Mouse (Mus musculus) MEL (cell line): ENCODE data around the gene Cort. TPM values are rescaled to one million over a fixed set of nuclear protein-coding genes. Genes with fewer than 3 reads are reported as not detected.

Source experiments
- DNase-seq: peaks from one replicate; pipeline ENCODE4 v3.0.0; 2011; ENCODE audit warnings: low read depth, low spot score
- H3K27ac ChIP-seq: 2 replicates; pipeline ENCODE4 v1.5.1; 2012; ENCODE audit warnings: low read depth, mild to moderate bottlenecking, control low read depth, low read length, moderate library complexity; ENCODE audit not compliant: control insufficient read depth
- H3K27me3 ChIP-seq, 2 experiments: fragments of 150-350 bp in 1 of 2; sonication (generic) in 1 of 2; 2 replicates each; pipeline ENCODE4 v1.6.1; 2012; ENCODE audit warnings: low read length in 2 of 2, mild to moderate bottlenecking in 2 of 2, improper control_type of control experiment in 1 of 2, moderate library complexity in 1 of 2; ENCODE audit not compliant: insufficient read depth in 2 of 2, control insufficient read depth in 1 of 2
- H3K36me3 ChIP-seq, 2 experiments: 2 replicates each; pipeline ENCODE4 v1.6.1; 2012 to 2014; ENCODE audit warnings: low read length in 2 of 2, improper control_type of control experiment in 1 of 2, inconsistent platforms in 1 of 2, mild to moderate bottlenecking in 1 of 2; ENCODE audit not compliant: insufficient read depth in 2 of 2, control insufficient read depth in 1 of 2
- H3K4me1 ChIP-seq, 2 experiments: fragments of 150-350 bp in 1 of 2; sonication (generic) in 1 of 2; 2 replicates each; pipeline ENCODE4 v1.6.1; 2012; ENCODE audit warnings: low read length in 2 of 2, improper control_type of control experiment in 1 of 2, mild to moderate bottlenecking in 1 of 2; ENCODE audit not compliant: insufficient read depth in 2 of 2, control insufficient read depth in 1 of 2
- H3K4me3 ChIP-seq, 2 experiments: fragments of 150-350 bp in 1 of 2; sonication (generic) in 1 of 2; 2 replicates each; pipeline ENCODE4 v1.5.1; 2012; ENCODE audit warnings: low read depth in 2 of 2, low read length in 2 of 2, mild to moderate bottlenecking in 2 of 2, moderate library complexity in 2 of 2, control low read depth in 1 of 2, improper control_type of control experiment in 1 of 2; ENCODE audit not compliant: control insufficient read depth in 1 of 2, insufficient read depth in 1 of 2
- H3K79me2 ChIP-seq: 2 replicates; pipeline ENCODE4 v1.6.1; 2012; ENCODE audit warnings: mild to moderate bottlenecking, low read length, moderate library complexity; ENCODE audit not compliant: control insufficient read depth, poor library complexity, insufficient read depth
- H3K9ac ChIP-seq: 2 replicates; pipeline ENCODE4 v1.6.1; 2012; ENCODE audit warnings: low read depth, mild to moderate bottlenecking, control low read depth, low read length, moderate library complexity; ENCODE audit not compliant: control insufficient read depth, poor library complexity, severe bottlenecking
- H3K9me3 ChIP-seq: fragments of 150-350 bp; sonication (generic); replicated peaks from 2 replicates; pipeline ENCODE4 v1.6.1; 2012; ENCODE audit warnings: mild to moderate bottlenecking, low read length, improper control_type of control experiment, moderate library complexity; ENCODE audit not compliant: insufficient read depth
- CHD1 ChIP-seq: IDR thresholded peaks from 2 replicates; pipeline ENCODE4 v1.6.1; 2012; ENCODE audit warnings: low read depth, mild to moderate bottlenecking, inconsistent platforms, low read length, improper control_type of control experiment
- CHD2 ChIP-seq: IDR thresholded peaks from 2 replicates; pipeline ENCODE4 v1.6.1; 2011; ENCODE audit warnings: low read length, improper control_type of control experiment
- CTCF ChIP-seq, 3 experiments: IDR thresholded peaks in 2 of 3; conservative IDR thresholded peaks in 1 of 3; 2 replicates each; pipeline ENCODE4 v1.5.1; 2011 to 2012; ENCODE audit warnings: low read length in 3 of 3, low read depth in 2 of 3, mild to moderate bottlenecking in 2 of 3, improper control_type of control experiment in 1 of 3, inconsistent platforms in 1 of 3, mixed read lengths in 1 of 3, moderate library complexity in 1 of 3; ENCODE audit not compliant: control insufficient read depth in 1 of 3, insufficient read depth in 1 of 3, poor library complexity in 1 of 3, severe bottlenecking in 1 of 3
- E2F4 ChIP-seq: IDR thresholded peaks from 2 replicates; pipeline ENCODE4 v1.6.1; 2011; ENCODE audit warnings: low read depth, low read length, improper control_type of control experiment, borderline replicate concordance
- EP300 ChIP-seq, 2 experiments: IDR thresholded peaks; 2 replicates each; pipeline ENCODE4 v1.6.1; 2011; ENCODE audit warnings: improper control_type of control experiment in 2 of 2, low read length in 2 of 2, low read depth in 1 of 2, mild to moderate bottlenecking in 1 of 2
- ETS1 ChIP-seq: IDR thresholded peaks from 2 replicates; pipeline ENCODE4 v1.6.1; 2012; ENCODE audit warnings: low read depth, mild to moderate bottlenecking, inconsistent platforms, low read length, improper control_type of control experiment, moderate library complexity
- JUND ChIP-seq: IDR thresholded peaks from 2 replicates; pipeline ENCODE4 v1.6.1; 2011; ENCODE audit warnings: low read depth, mild to moderate bottlenecking, improper control_type of control experiment, low read length
- MAFK ChIP-seq: IDR thresholded peaks from 2 replicates; pipeline ENCODE4 v1.6.1; 2011; ENCODE audit warnings: low read depth, mild to moderate bottlenecking, low read length, improper control_type of control experiment, borderline replicate concordance
- MAX ChIP-seq: IDR thresholded peaks from 2 replicates; pipeline ENCODE4 v1.6.1; 2011; ENCODE audit warnings: low read length, improper control_type of control experiment
- MEF2A ChIP-seq: IDR thresholded peaks from 2 replicates; pipeline ENCODE4 v1.6.1; 2014; ENCODE audit warnings: low read depth, mild to moderate bottlenecking, inconsistent platforms, low read length, improper control_type of control experiment; ENCODE audit not compliant: poor library complexity, insufficient replicate concordance, severe bottlenecking; ENCODE audit errors: extremely low read depth
- MYB ChIP-seq: IDR thresholded peaks from 2 replicates; pipeline ENCODE4 v1.6.1; 2011; ENCODE audit warnings: mild to moderate bottlenecking, low read depth, low read length, improper control_type of control experiment
- NELFE ChIP-seq: IDR thresholded peaks from 2 replicates; pipeline ENCODE4 v1.6.1; 2011; ENCODE audit warnings: low read depth, low read length, improper control_type of control experiment
- POLR2AphosphoS2 ChIP-seq: IDR thresholded peaks from 2 replicates; pipeline ENCODE4 v1.6.1; 2011; ENCODE audit warnings: low read length, improper control_type of control experiment
- RAD21 ChIP-seq: IDR thresholded peaks from 2 replicates; pipeline ENCODE4 v1.6.1; 2011; ENCODE audit warnings: mild to moderate bottlenecking, low read depth, low read length, improper control_type of control experiment
- SIN3A ChIP-seq: IDR thresholded peaks from 2 replicates; pipeline ENCODE4 v1.6.1; 2012; ENCODE audit warnings: low read length, improper control_type of control experiment, inconsistent platforms
- SMC3 ChIP-seq: IDR thresholded peaks from 2 replicates; pipeline ENCODE4 v1.6.1; 2011; ENCODE audit warnings: low read depth, low read length, improper control_type of control experiment
- TAL1 ChIP-seq: IDR thresholded peaks from 2 replicates; pipeline ENCODE4 v1.6.1; 2012; ENCODE audit warnings: mild to moderate bottlenecking, inconsistent platforms, low read length, moderate library complexity, mixed read lengths
- UBTF ChIP-seq: IDR thresholded peaks from 2 replicates; pipeline ENCODE4 v1.6.1; 2012; ENCODE audit warnings: low read depth, mild to moderate bottlenecking, inconsistent platforms, low read length, improper control_type of control experiment, moderate library complexity, borderline replicate concordance; ENCODE audit not compliant: insufficient read depth
- USF2 ChIP-seq, 2 experiments: IDR thresholded peaks; 2 replicates each; pipeline ENCODE4 v1.6.1; 2011 to 2012; ENCODE audit warnings: improper control_type of control experiment in 2 of 2, low read length in 2 of 2, borderline replicate concordance in 1 of 2, inconsistent platforms in 1 of 2, low read depth in 1 of 2, mild to moderate bottlenecking in 1 of 2; ENCODE audit not compliant: insufficient read depth in 1 of 2
- ZKSCAN1 ChIP-seq: IDR thresholded peaks from 2 replicates; pipeline ENCODE4 v1.6.1; 2012; ENCODE audit warnings: low read depth, mild to moderate bottlenecking, inconsistent platforms, low read length, improper control_type of control experiment, moderate library complexity
- ZMIZ1 ChIP-seq: IDR thresholded peaks from 2 replicates; pipeline ENCODE4 v1.6.1; 2012; ENCODE audit warnings: low read depth, mild to moderate bottlenecking, inconsistent platforms, low read length, improper control_type of control experiment, moderate library complexity
- polyA plus RNA-seq, 2 experiments: library from polyadenylated mRNA; stranded (reverse) in 1 of 2; unstranded in 1 of 2; fragments of >175 nt in 1 of 2; fragments of >200 nt in 1 of 2; gene quantifications; 2 replicates each; pipeline versions ENCODE4 v1.2.1 to v1.2.4; 2012; ENCODE audit warnings: low replicate concordance in 2 of 2, low read depth in 1 of 2; ENCODE audit not compliant: insufficient read length in 2 of 2, insufficient read depth in 1 of 2, missing spikeins in 1 of 2
- total RNA-seq: library from RNA; depleted of rRNA; stranded (reverse); fragments of 300-350 nt; gene quantifications from 2 replicates; pipeline ENCODE4 v1.2.3, GENCODE M21; 2012

The Cort gene
- total and polyA plus RNA-seq, 3 experiments, result 0.39 to 2.0 TPM; not detected in 1

DNA sequence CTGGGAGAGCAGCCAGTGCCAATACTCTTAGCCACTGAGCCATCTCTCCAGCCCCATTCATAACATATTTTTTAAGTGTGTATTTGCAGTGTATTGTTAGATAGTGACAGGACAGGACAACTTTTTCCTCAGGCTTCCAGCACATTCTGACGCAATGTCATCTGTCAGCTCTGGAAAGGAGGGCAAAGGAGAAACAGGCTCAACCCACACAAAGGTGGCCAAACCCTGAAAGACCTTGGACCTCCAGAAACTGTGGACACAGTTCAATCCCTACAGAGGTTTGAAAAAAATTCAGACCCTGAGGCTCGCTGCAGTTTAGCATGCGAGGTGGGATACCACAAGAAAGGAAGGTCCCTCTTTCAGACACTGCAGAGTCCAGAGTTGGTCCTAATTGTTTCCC, 28.6 kb downstream of the Cort start:
- Histone ChIP-seq H3K9ac (peak overlapping the region; percentile 89), H3K4me3 (peak overlapping the region; percentile 86 to 90; a peak in 3 of 4 replicates), H3K9me3 (no peaks in the 10 kb centered on the region), H3K79me2 (peaks cover 24% of the 10 kb centered on the region), H3K27ac (no peak overlapping the region), H3K36me3 (peaks cover 0 to 16% of the 10 kb centered on the region in 2 experiments; a peak in 3 of 4 replicates), H3K4me1 (peaks cover 3 to 18% of the 10 kb centered on the region in 2 experiments), H3K27me3 (no peaks in the 10 kb centered on the region)
- DNase-seq, result no peak
- TF ChIP-seq MAFK, result no peak
- no peak for TF ChIP-seq ZMIZ1
- no peak for TF ChIP-seq ZKSCAN1

- DNase-seq, result no peak
- Histone ChIP-seq H3K4me3 (no peak overlapping the region), H3K27me3 (no peaks in the 10 kb centered on the region), H3K9ac (no peak overlapping the region), H3K27ac (no peak overlapping the region), H3K9me3 (no peaks in the 10 kb centered on the region), H3K79me2 (peaks cover 6% of the 10 kb centered on the region; the same call in 1 of the 2 replicates), H3K4me1 (0 out of 4 replicates have a peak, but pooled peaks cover 0 to 3% of the 10 kb centered on the region in 2 experiments), H3K36me3 (no peaks in the 10 kb centered on the region; a peak in 1 of 4 replicates)
- TF ChIP-seq MAFK (no peak), MAX (no peak), ETS1 (no peak), CTCF (IDR thresholded peaks at IDR 0.05 in 2 of 3, conservative IDR thresholded peaks at IDR 0.05 in 1 of 3; ENCODE audit: control insufficient read depth in 1 of 3, insufficient read depth in 1 of 3, low read depth in 2 of 3, low read length in 3 of 3, poor library complexity in 1 of 3, severe bottlenecking in 1 of 3) (no peak), POLR2AphosphoS2 (no peak), ZKSCAN1 (no peak)
Measured at GRCm38 (mm10) chr4:149091364-149091763, 35.2 kb downstream of the Cort start.

DNA sequence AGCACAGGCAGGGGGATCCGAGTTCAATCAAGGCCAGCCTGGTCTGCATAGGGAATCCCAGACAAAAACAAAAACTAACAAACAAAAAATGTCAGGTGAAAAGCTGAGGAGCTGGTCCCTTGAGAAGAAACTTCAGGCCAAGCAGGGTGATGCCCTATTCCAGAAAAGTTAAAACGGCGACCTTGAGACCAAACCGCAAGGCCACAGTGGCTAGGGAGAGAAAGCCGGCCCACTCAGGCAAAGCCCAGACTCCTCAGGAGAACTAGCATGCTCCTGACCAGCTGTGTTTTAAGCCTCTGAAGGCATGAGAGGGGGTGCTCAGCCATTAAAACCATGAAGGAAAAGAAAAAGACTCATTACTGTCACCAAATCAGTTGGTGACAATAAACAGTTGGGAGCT, 41.2 kb downstream of the Cort start:
- no peak for TF ChIP-seq POLR2AphosphoS2
- Histone ChIP-seq H3K27ac (no peak overlapping the region), H3K36me3 (no peaks in the 10 kb centered on the region), H3K4me3 (no peak overlapping the region), H3K4me1 (no peaks in the 10 kb centered on the region), H3K9me3 (no peaks in the 10 kb centered on the region), H3K27me3 (no peaks in the 10 kb centered on the region), H3K79me2 (0 out of 2 replicates have a peak, but pooled peaks cover 4% of the 10 kb centered on the region), H3K9ac (no peak overlapping the region)
- DNase-seq, result no peak

DNA sequence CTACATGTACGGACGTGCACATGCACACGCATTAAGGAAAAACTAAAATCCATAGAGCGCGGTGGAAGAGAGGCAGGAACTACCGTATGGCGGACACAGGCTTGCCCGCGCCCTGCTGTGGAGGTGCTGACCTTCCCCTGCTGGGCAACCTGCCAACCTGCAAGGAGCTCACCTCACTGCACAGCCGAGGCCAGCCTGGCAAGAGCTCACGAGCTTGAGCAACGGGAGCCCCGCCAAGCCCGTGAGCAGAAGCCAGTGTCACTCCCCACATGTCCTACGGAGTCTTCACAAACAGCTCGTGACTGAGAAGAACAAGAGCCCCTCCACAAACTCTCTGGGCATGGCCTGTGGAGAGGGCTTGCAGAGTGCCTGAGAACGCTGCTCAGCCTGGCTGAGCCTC, 45.0 kb downstream of the Cort start:
- Histone ChIP-seq H3K27ac (no peak overlapping the region), H3K9me3 (no peaks in the 10 kb centered on the region), H3K4me3 (no peak overlapping the region), H3K9ac (no peak overlapping the region), H3K27me3 (no peaks in the 10 kb centered on the region), H3K4me1 (no peaks in the 10 kb centered on the region), H3K79me2 (peaks cover 5% of the 10 kb centered on the region; the same call in 1 of the 2 replicates), H3K36me3 (no peaks in the 10 kb centered on the region)
- TF ChIP-seq E2F4, result no peak
- no peak for TF ChIP-seq JUND
- TF ChIP-seq ETS1, result no peak
- TF ChIP-seq USF2 (IDR thresholded peaks at IDR 0.05; ENCODE audit: borderline replicate concordance in 1 of 2, insufficient read depth in 1 of 2, low read depth in 1 of 2, low read length in 2 of 2), result no peak
- no peak for TF ChIP-seq MYB
- TF ChIP-seq MEF2A, result no peak
- no peak for TF ChIP-seq EP300 (IDR thresholded peaks at IDR 0.05; ENCODE audit: low read depth in 1 of 2, low read length in 2 of 2)
- no peak for TF ChIP-seq NELFE
- TF ChIP-seq RAD21, result no peak
- TF ChIP-seq SIN3A, result no peak
- TF ChIP-seq UBTF, result no peak
- no peak for TF ChIP-seq SMC3
- TF ChIP-seq CHD1, result no peak
- no peak for TF ChIP-seq CHD2
- TF ChIP-seq TAL1, result no peak
- peak; percentile 12 for DNase-seq
